Mouse (Mus musculus): Measurements from ENCODE around the gene Pramel7. TPM values are rescaled to one million over a fixed set of nuclear protein-coding genes. Genes with fewer than 3 reads are reported as not detected.
"Not testable (repeated sequence)": the region's sequence is repeated elsewhere in the genome, so short reads cannot be mapped to it uniquely, and the experiment has no call there.

Gene Pramel7
- total RNA-seq (2021), result not detected
- long read RNA-seq, experiment 1, result 0 reads
- long read RNA-seq, experiment 2, result 0 reads

DNA sequence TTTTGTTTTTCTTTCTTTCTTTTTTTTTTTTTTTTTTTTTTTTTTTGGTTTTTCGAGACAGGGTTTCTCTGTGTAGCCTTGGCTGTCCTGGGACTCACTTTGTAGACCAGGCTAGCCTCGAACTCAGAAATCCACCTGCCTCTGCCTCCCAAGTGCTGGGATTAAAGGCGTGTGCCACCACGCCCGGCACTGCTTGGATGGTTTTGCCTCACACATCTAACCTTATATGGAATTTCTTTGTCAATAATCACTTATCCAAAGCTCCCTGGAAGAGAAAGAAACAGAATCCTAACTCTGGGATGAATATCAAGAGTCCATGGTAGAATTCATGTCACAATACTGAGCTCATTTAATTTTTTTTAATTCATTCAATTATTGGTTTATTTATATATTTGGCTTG is at the start of gene Pramel7:
Gene Pramel7 (minus strand): TSS at position 101 of the 400 bp plus-strand sequence.
- intact Hi-C loops (cut with DNase I); DNase-seq: not testable (repeated sequence)

DNA sequence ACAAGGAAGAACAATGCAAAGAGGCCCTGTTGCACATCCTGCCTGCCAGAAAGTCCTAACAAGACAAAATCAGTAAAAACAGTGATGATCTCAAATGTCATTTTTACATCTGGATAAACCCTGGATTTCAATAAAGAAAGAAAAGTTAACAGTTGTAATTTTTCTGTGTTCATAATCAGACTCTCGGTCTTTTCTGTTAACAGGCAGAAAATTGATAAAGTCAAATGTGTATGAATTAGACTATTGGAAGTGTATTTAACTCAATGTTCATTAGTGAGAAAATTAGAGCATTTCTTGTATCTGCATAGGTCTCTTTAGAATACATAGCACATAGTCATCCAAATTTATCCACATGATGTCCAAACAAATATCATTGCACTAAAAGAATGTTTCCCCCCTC is 48.5 kb upstream of the Pramel7 start, which contains the start of gene Olfr1128:
Gene Olfr1128 (minus strand): TSS at position 101 of the 400 bp plus-strand sequence.
- no peak for DNase-seq
- intact Hi-C loops (cut with DNase I), result no loop called here

- DNase-seq, result no peak
- intact Hi-C loops (cut with DNase I), result no loop called here
Measured at GRCm38 (mm10) chr2:87534826-87535225, 37.9 kb upstream of the Pramel7 start.

DNA sequence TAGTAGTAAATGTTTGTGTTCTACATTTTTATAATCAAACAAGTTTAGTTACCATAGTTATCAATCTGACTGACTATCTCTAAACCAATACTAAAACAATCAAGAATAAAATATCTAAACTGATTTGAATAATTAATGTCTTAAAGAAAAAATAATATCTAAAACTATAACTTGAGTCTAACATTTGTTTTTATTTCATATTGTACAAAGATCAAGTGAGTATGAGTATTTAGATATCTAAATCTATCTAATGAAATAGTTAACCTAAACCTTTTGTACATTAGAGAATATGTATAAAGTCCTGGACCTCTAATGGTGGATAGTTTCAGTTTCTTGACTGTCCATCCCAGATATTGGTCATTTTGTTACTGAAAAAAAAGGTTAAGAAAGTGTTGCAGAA is 34.6 kb upstream of the Pramel7 start, which contains the start of gene Olfr153:
Gene Olfr153 (plus strand): TSS at position 301 of the 400 bp plus-strand sequence.
- no peak for DNase-seq
- intact Hi-C loops (cut with DNase I), result no loop called here

DNA sequence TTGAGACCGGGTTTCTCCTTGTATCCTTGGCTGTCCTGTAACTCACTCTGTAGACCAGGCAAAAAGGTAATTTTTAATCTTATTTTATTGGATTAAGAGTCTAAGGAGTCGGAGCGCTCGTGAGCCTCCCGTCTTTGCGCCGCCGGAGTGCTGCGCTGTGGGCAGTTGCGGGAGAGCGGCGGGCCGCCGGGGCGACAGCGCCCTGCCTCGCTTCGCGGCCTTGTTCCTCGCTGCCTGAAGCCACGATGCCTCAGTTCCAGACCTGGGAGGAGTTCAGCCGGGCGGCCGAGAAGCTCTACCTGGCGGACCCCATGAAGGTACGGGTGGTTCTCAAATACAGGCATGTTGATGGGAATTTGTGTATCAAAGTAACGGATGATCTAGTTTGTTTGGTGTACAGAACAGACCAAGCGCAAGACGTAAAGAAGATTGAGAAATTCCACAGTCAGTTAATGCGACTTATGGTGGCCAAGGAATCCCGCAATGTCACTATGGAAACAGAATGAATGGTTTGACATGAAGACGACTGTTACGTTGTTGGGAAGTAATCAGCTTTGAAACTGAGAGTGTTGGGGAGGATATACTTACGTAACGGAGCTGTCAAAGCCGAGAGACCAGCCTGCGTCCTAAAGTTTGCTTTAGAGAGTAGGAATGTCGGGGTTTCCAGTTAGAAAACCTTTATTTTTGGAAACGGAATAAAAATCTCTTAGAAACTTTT is 29.2 kb upstream of the Pramel7 start:
- intact Hi-C loops (cut with DNase I); DNase-seq: not testable (repeated sequence)

GRCm38 (mm10) chr2:87520651-87521050 is 23.8 kb upstream of the Pramel7 start:
- intact Hi-C loops (cut with DNase I), result no loop called here
- peak; percentile 44 to 58 for DNase-seq

GRCm38 (mm10) chr2:87516581-87516980 is 19.7 kb upstream of the Pramel7 start:
- DNase-seq, result no peak
- intact Hi-C loops (cut with DNase I), result no loop called here

GRCm38 (mm10) chr2:87515457-87516060 is 18.7 kb upstream of the Pramel7 start:
- no peak for DNase-seq
- intact Hi-C loops (cut with DNase I), result no loop called here

DNA sequence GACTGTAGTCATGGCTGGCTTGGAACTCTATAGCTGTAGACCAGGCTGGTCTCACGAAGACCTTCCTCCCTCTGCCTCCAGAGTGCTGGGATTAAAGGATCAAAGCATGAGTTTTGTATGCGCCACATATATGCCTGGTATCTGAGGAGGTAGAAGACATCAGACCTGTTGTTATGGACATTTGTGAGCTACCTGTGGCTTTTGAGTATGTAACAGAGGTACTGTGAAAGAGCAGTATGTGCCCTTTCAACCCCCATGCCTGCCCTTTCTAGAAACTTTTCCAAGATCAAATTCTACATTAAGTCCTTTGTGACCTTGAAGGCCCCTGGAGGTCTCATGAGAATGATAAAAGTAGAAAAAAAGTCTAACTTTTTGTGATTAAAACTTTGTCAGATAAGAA is 18.2 kb upstream of the Pramel7 start:
- intact Hi-C loops (cut with DNase I), result no loop called here
- no peak for DNase-seq

GRCm38 (mm10) chr2:87506265-87506664 is 9.4 kb upstream of the Pramel7 start, which contains the start of gene Pramel6:
Gene Pramel6 (plus strand): TSS chr2:87506565.
- no peak for DNase-seq
- intact Hi-C loops (cut with DNase I), result no loop called here

GRCm38 (mm10) chr2:87482276-87482675 is 14.6 kb downstream of the Pramel7 start:
- intact Hi-C loops (cut with DNase I), result no loop called here

DNA sequence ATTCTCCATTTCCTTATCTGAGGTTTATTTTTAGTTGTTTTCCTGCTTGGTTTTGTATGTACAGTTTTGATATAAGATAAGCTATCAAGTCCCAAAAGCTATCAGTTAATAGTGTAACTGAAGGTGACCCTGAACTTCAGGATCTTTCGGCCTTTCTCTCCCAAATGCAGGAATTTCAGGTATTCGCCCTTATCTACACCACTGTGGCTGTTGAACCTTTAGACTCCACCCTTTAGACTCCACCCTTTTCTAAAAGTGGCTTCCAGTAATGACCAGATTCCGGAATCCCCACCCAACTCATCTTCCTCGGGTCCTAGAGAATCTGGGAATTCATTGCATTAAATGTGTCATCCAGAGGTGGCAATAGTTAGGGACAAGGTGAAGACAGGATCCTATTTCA is 15.7 kb downstream of the Pramel7 start:
- intact Hi-C loops (cut with DNase I), result no loop called here
- no peak for DNase-seq

More at GRCm38 (mm10) chr2:87482276-87482675, 14.6 kb downstream of the Pramel7 start:
- DNase-seq, result no peak

GRCm38 (mm10) chr2:87480207-87480606 is 16.7 kb downstream of the Pramel7 start:
- DNase-seq, result no peak
- intact Hi-C loops (cut with DNase I), result no loop called here

DNA sequence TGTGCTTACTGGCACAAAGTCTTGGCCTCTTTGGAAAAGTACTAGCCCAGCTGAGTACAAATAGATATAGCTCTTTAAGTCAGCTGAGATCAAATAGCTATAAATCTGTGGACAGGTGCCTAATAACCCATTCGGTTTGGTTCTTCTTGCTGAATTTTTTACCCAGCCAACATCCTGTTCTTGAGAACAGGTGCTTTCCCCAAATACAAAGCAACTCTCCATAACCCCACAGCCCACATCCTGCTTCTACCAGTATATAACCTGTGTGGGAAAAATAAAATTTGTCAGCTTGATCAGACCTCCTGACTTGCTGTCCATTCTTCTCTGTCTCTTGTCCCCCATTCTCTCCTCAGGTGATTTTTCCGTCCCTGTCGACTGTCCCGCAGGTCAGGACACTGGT is 35.1 kb downstream of the Pramel7 start:
- DNase-seq, result no peak
- intact Hi-C loops (cut with DNase I), result no loop called here

DNA sequence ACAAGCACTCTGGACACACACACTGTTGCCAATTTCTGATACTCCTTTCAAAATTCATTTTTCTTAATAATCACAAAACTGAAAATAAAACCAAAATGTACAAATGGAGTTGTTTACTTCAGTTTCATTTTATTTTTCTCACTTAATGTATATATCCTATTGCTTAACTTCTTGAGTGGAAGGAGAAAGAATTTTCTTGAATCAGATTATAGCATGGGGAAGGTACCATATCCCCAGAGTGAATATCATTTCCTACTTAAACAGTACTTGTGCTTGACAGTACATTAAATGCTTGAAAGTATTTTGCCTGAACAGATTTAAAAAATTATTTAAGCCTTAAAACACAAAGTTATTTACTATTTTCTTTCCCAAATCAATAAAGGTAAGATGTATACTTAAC is 43.2 kb downstream of the Pramel7 start, which contains the start of gene Olfr1126:
Gene Olfr1126 (plus strand): TSS at position 301 of the 400 bp plus-strand sequence.
- intact Hi-C loops (cut with DNase I), result no loop called here
- DNase-seq, result no peak

Other genes starting within 250 kb of the Pramel7 start
- not detected for gene Olfr1115, start 249.1 kb downstream of the Pramel7 start, total RNA-seq (2021)
- not detected for gene Olfr1116, start 229.6 kb downstream of the Pramel7 start, total RNA-seq (2021)
- gene Olfr1118, start 189.5 kb downstream of the Pramel7 start, total RNA-seq (2021), result not detected
- not detected for gene Olfr1120, start 142.3 kb downstream of the Pramel7 start, total RNA-seq (2021)
- not detected for gene Olfr1121, start 127.2 kb downstream of the Pramel7 start, total RNA-seq (2021)
- gene Olfr1122, start 111.2 kb downstream of the Pramel7 start, total RNA-seq (2021), result not detected
- not detected for gene Olfr1123, start 80.5 kb downstream of the Pramel7 start, total RNA-seq (2021)
- not detected for gene Olfr1124, start 66.8 kb downstream of the Pramel7 start, total RNA-seq (2021)
- not detected for gene Olfr1126, start 43.1 kb downstream of the Pramel7 start, total RNA-seq (2021)
- not detected for gene Pramel6, start 9.5 kb upstream of the Pramel7 start, total RNA-seq (2021)
- not detected for gene Olfr153, start 34.7 kb upstream of the Pramel7 start, total RNA-seq (2021)
- not detected for gene Olfr1128, start 48.4 kb upstream of the Pramel7 start, total RNA-seq (2021)
- gene Olfr1129, start 76.8 kb upstream of the Pramel7 start, total RNA-seq (2021), result not detected
- gene Olfr1130, start 109.1 kb upstream of the Pramel7 start, total RNA-seq (2021), result not detected
- not detected for gene Olfr1131, start 130.0 kb upstream of the Pramel7 start, total RNA-seq (2021)
- gene Olfr1132, start 140.4 kb upstream of the Pramel7 start, total RNA-seq (2021), result not detected
- not detected for gene Olfr1133, start 150.3 kb upstream of the Pramel7 start, total RNA-seq (2021)
- not detected for gene Olfr1134, start 161.4 kb upstream of the Pramel7 start, total RNA-seq (2021)
- not detected for gene Olfr1135, start 176.6 kb upstream of the Pramel7 start, total RNA-seq (2021)
- gene Olfr1136, start 196.9 kb upstream of the Pramel7 start, total RNA-seq (2021), result not detected
- gene Olfr1137, start 216.1 kb upstream of the Pramel7 start, total RNA-seq (2021), result not detected
- gene Olfr1138, start 242.9 kb upstream of the Pramel7 start, total RNA-seq (2021), result not detected
- not detected for gene Olfr1140, start 246.7 kb upstream of the Pramel7 start, total RNA-seq (2021)

All from heart, postnatal 14 days (tissue).